Mouse (Mus musculus): ENCODE data around the gene 4930404N11Rik. TPM values are rescaled to one million over a fixed set of nuclear protein-coding genes. Genes with fewer than 3 reads are reported as not detected.
A peak's percentile ranks its signal among the peaks of the same experiment; 100 is the strongest.

The 4930404N11Rik gene
- polyA plus RNA-seq (2015; fragmentation: Nextera tagmentation; extraction: Ambion mirVana) = 0.44 and 0.45 TPM in 2 replicates

DNA sequence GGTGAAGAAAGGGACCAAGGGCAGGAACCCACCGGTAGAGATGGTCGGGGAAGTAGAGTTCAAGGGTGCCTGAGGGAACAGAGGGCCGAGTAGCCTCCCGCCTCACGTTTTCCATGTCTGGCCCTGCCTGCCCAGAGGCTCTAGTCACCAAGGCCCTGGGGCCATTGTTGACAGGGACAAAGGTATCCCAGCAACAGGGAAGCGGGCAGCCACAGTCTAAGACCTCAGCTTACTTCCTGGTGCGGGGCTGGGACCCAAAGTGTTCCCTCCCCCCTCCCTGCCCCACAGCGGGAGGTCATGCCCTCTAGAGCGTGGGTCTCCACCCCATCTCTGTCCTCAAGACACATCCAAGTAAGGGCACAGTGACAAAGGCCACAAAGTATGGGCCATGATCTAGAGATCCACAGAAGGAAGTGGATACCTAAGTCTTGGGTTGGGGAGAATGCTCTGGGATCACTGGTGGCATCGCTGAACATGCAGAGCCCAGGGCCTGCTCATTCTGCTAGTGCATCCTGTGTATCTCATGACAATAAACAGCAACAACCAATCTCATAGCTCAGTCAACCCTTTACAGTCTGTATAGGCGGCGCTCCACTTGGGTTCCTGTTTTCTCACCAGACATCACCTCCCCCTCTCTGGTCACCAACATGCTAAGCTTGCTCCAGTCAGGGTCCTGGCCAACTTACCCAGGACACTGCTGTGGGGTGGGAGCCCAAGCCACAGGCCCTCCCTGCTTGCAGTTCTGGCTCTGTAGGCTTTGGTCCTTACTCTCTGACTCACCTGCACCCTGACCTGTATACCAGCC lies at the start of gene 4930404N11Rik:
Gene 4930404N11Rik, minus strand, starts transcription at position 145 of the 805 bp plus-strand sequence.
- H3K9ac ChIP-seq = peak within 1 kb of the TSS; percentile 57
- no peak within 1 kb of the TSS for H3K27ac ChIP-seq
- H3K4me1 ChIP-seq = peaks cover 37% of the 10 kb centered on the region
- 0 out of 2 replicates have a peak, but pooled peaks have one; percentile 11 for ATAC-seq
- H3K27me3 ChIP-seq = peaks cover 34% of the 10 kb centered on the region
- peak within 1 kb of the TSS; percentile 62 for H3K4me2 ChIP-seq
- WGBS = 18% methylated on average over 12 of the region's 12 CpGs
- peak within 1 kb of the TSS; percentile 32 for H3K4me3 ChIP-seq
- peaks cover 48% of the 10 kb centered on the region for H3K36me3 ChIP-seq (ENCODE audit: poor library complexity, severe bottlenecking)
- no peaks in the 10 kb centered on the region for H3K9me3 ChIP-seq (replicated peaks)

- Histone ChIP-seq H3K4me2 (no peak overlapping the region), H3K9ac (no peak overlapping the region), H3K27me3 (no peaks in the 10 kb centered on the region), H3K27ac (peak overlapping the region; percentile 92), H3K36me3 (ENCODE audit: poor library complexity, severe bottlenecking) (peaks cover 10% of the 10 kb centered on the region), H3K4me3 (no peak overlapping the region), H3K9me3 (replicated peaks) (no peaks in the 10 kb centered on the region), H3K4me1 (peaks cover 81% of the 10 kb centered on the region)
- whole genome bisulfite sequencing = 77% methylated on average over 5 of the region's 5 CpGs
- no peak for ATAC-seq
Observed at GRCm38 (mm10) chr10:81415146-81415545, 49.5 kb upstream of the 4930404N11Rik start.

GRCm38 (mm10) chr10:81414682-81415081 lies 49.1 kb upstream of the 4930404N11Rik start:
- Histone ChIP-seq H3K4me2 (no peak overlapping the region), H3K9ac (no peak overlapping the region), H3K4me3 (no peak overlapping the region), H3K4me1 (peaks cover 81% of the 10 kb centered on the region), H3K9me3 (replicated peaks) (no peaks in the 10 kb centered on the region), H3K36me3 (ENCODE audit: poor library complexity, severe bottlenecking) (peaks cover 6% of the 10 kb centered on the region), H3K27ac (peak overlapping the region; percentile 35; the same call in 1 of the 2 replicates), H3K27me3 (no peaks in the 10 kb centered on the region)
- ATAC-seq = no peak

DNA sequence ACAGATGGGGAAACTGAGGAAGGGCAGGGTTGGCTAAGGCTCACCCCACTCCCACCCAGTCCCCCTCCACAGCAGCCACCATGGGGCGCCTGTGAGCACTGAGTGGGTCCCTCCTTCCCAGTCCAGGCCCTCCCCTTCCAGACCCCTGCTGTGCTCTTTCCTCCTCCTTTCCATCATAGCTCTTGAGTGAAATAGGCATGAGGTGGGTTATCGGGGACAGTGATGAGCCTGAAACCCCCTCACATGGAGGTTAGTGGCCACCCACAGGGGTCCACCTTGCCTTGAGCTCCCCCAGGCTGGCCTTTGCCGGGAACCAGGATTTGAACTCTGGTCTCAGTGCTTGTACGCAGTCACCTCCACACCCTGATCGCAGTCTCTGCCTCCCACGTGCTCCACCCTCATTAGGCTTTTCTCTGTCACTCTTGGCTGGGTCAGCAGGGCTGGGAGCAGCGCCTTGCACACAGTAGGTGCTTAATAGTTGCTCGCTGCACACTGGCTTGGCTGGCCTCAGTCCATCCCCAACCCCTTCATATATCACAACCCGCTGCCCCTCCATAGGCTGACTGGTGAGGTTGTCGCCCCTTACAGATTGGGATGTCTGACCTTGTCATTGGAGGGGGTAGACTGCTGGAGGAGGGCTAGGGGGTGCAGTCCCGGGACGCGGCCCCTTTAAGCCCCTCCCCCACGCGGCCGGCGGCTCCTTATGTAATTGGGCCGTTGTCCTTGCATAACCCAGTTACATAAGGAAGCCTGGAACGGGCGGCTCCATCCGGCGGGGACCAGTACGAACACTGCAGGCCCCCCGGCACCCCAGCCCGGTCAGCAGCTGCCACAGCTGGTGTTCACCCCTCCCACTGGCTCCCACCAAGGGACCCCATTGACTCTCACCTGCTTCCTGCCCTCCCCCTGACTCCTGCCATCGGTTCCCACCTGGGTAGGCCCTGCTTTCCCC lies 48.0 kb upstream of the 4930404N11Rik start:
- 24% methylated on average over 26 of the region's 26 CpGs for WGBS
- Histone ChIP-seq H3K9me3 (replicated peaks) (no peaks in the 10 kb centered on the region), H3K36me3 (ENCODE audit: poor library complexity, severe bottlenecking) (peaks cover 2% of the 10 kb centered on the region; the same call in 1 of the 2 replicates), H3K4me1 (peaks cover 80% of the 10 kb centered on the region), H3K4me2 (peak overlapping the region; percentile 45), H3K4me3 (no peak overlapping the region; the same call in 1 of the 2 replicates), H3K9ac (peak overlapping the region; percentile 50), H3K27ac (peak overlapping the region; percentile 35; the same call in 1 of the 2 replicates), H3K27me3 (peaks cover 2% of the 10 kb centered on the region; the same call in 1 of the 2 replicates)
- peak; percentile 14; the same call in 1 of the 2 replicates for ATAC-seq

DNA sequence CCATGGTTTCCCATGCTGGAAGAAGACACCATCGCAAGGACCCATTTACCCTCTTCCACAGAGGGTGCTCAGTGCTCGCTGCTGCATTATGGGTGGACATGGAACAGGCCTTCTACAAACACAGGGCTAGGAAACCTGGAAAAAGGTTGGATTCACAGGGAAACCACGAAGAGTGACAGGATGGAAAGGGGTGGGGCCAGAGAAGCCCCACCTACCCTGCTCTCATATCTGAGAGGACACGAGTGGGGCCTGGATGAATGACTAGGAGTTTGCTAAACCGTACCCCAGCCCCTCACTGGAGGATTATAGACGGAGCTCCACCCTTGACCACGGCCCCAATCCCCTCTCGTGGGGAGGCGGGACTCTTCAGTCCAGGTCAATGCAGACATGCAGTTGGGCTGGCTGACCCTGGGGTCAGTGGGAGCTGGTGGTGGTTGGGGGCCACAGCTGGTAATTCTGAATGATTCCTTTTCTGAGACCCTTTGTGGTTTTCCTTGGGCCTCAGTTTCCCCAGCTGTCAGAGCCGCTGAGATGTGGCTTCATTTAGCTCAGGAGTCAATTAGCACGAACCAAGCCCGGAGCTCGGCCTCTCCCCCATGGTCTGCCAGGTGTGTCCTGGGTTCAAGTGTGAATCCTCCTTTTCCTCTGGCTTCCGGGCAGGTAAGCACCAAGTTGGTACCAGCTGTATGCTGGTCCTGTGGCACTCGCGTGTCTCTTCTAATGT lies 47.1 kb upstream of the 4930404N11Rik start:
- Histone ChIP-seq H3K36me3 (ENCODE audit: poor library complexity, severe bottlenecking) (peaks cover 11% of the 10 kb centered on the region), H3K27ac (peak overlapping the region; percentile 76), H3K9me3 (replicated peaks) (no peaks in the 10 kb centered on the region), H3K27me3 (peaks cover 10% of the 10 kb centered on the region), H3K4me2 (no peak overlapping the region), H3K4me3 (no peak overlapping the region), H3K9ac (0 out of 2 replicates have a peak overlapping the region, but pooled peaks have one; percentile 31), H3K4me1 (peaks cover 79% of the 10 kb centered on the region)
- 76% methylated on average over 16 of the region's 16 CpGs for WGBS
- ATAC-seq = no peak

GRCm38 (mm10) chr10:81411471-81412400 lies 46.1 kb upstream of the 4930404N11Rik start:
- H3K27ac ChIP-seq = peak overlapping the region; percentile 76
- H3K27me3 ChIP-seq = peaks cover 21% of the 10 kb centered on the region
- WGBS = 68% methylated on average over 18 of the region's 18 CpGs
- ATAC-seq = no peak
- H3K4me3 ChIP-seq = no peak overlapping the region
- peak overlapping the region; percentile 31; the same call in 1 of the 2 replicates for H3K9ac ChIP-seq
- no peak overlapping the region for H3K4me2 ChIP-seq
- peaks cover 16% of the 10 kb centered on the region for H3K36me3 ChIP-seq (ENCODE audit: poor library complexity, severe bottlenecking)
- H3K4me1 ChIP-seq = peaks cover 79% of the 10 kb centered on the region
- no peaks in the 10 kb centered on the region for H3K9me3 ChIP-seq (replicated peaks)

DNA sequence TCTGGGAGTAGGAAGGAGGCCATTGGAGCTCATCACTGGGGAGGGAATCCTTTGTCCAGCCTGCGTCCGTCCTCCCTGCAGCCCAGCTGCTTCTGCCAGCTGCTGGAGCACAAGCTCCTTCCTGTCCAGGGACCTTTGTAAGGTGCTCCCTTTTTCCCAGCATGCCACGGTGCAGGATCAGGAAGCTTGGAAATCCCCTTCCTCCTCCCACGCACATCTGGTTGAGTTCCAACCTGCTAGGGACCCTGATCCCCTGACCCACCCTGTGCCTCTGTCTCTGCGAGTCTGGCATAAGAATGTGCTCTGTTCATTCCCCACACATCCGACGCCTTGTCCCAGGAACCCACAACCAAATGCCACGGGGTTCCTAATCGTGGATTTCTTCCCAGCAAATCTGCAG lies 45.4 kb upstream of the 4930404N11Rik start:
- Histone ChIP-seq H3K27ac (peak overlapping the region; percentile 76), H3K27me3 (peaks cover 27% of the 10 kb centered on the region), H3K4me1 (peaks cover 75% of the 10 kb centered on the region), H3K36me3 (ENCODE audit: poor library complexity, severe bottlenecking) (peaks cover 24% of the 10 kb centered on the region), H3K4me2 (no peak overlapping the region), H3K9ac (no peak overlapping the region), H3K9me3 (replicated peaks) (no peaks in the 10 kb centered on the region), H3K4me3 (no peak overlapping the region)
- ATAC-seq = no peak
- 84% methylated on average over 9 of the region's 9 CpGs for WGBS

DNA sequence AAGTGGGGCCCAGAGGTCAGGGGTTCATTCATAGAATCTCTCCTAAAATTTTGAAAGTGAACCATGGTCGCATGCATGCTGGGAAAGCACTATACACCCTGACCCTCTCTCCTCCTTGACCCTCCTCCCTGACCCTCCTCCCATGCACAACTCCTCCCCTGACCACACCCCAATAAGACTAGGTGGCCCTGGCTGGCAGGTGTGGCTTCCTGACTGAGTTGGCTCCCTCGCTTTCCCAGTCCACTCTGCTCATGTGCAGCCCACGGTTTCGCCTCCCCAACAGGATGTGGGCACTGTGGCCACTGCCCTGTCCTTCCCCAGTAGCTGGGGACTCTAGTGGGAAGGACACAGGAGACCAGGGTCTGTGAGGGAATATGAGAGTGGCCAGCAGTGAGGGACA lies 44.7 kb upstream of the 4930404N11Rik start:
- peaks cover 70% of the 10 kb centered on the region for H3K4me1 ChIP-seq
- H3K9ac ChIP-seq = no peak overlapping the region
- 74% methylated on average over 4 of the region's 4 CpGs for WGBS
- H3K9me3 ChIP-seq (replicated peaks) = no peaks in the 10 kb centered on the region
- peaks cover 30% of the 10 kb centered on the region for H3K27me3 ChIP-seq
- H3K4me2 ChIP-seq = no peak overlapping the region
- ATAC-seq = no peak
- H3K27ac ChIP-seq = no peak overlapping the region
- no peak overlapping the region for H3K4me3 ChIP-seq
- H3K36me3 ChIP-seq (ENCODE audit: poor library complexity, severe bottlenecking) = peaks cover 30% of the 10 kb centered on the region

DNA sequence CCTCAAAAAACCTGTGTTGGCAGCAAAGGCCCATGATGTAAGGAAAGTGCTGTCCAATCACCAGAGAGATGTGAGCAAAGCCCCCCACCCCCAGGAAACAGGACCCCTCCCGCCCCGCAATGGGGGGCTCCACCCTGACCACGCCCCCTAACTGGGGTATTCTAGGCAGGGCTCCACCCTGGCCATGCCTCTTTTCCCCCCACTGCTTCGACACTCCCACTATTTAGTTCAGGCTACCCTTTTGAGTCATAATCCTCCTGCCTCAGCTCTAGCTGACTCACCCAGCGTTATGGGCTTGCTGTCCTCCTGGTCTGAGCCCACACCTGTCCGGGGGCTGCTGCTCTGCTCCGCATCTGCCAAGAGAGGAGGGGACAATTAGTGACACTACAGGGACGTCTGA lies 43.7 kb upstream of the 4930404N11Rik start:
- Histone ChIP-seq H3K9me3 (replicated peaks) (no peaks in the 10 kb centered on the region), H3K4me1 (peaks cover 60% of the 10 kb centered on the region), H3K27ac (no peak overlapping the region; the same call in 1 of the 2 replicates), H3K27me3 (peaks cover 38% of the 10 kb centered on the region), H3K4me2 (no peak overlapping the region), H3K36me3 (ENCODE audit: poor library complexity, severe bottlenecking) (peaks cover 40% of the 10 kb centered on the region), H3K9ac (no peak overlapping the region), H3K4me3 (no peak overlapping the region)
- 15% methylated on average over 8 of the region's 8 CpGs for WGBS
- no peak for ATAC-seq

DNA sequence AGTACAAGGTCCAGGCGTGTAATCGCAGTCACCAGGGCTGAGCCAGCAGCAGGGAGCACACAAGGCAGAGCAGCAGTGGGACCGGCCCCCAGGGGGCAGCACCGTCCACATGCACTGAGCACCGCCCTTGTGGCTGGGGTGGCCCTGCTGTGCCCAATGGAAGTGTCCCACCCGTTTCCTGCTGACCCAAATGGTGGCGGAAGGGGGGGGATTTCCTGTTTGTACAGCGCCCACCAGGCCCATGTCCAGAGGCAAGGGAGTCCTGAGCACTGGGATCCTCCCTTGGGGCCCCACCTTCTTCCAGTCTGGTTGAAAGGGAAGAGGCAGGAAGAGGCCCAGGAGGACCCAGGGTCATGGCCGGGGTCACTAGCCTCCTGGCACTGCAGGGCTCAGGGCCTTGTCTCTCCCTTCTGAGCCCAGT lies 43.3 kb upstream of the 4930404N11Rik start:
- peak overlapping the region; percentile 7; the same call in 1 of the 2 replicates for H3K4me2 ChIP-seq
- ATAC-seq = peak; percentile 28; the same call in 1 of the 2 replicates
- no peak overlapping the region for H3K27ac ChIP-seq
- peaks cover 44% of the 10 kb centered on the region for H3K36me3 ChIP-seq (ENCODE audit: poor library complexity, severe bottlenecking)
- H3K9me3 ChIP-seq (replicated peaks) = no peaks in the 10 kb centered on the region
- H3K4me1 ChIP-seq = peaks cover 55% of the 10 kb centered on the region
- peaks cover 41% of the 10 kb centered on the region for H3K27me3 ChIP-seq
- H3K9ac ChIP-seq = no peak overlapping the region
- no peak overlapping the region for H3K4me3 ChIP-seq
- 19% methylated on average over 9 of the region's 9 CpGs for WGBS

Data from forebrain, embryonic 13.5 days (tissue).